Mouse (Mus musculus): ENCODE data around the gene Fxyd4.

- TF ChIP-seq EP300 (IDR thresholded peaks at IDR 0.05; ENCODE audit: low read depth) (no peak), CTCF (IDR thresholded peaks at IDR 0.05; ENCODE audit: low read depth) (no peak)
Measured at GRCm38 (mm10) chr6:117893435-117893834, 44.1 kb downstream of the Fxyd4 start.

Data from liver, embryonic 14.5 days (tissue).